Mouse (Mus musculus) cortical plate, adult 2 months (tissue): Measurements from ENCODE around the gene Tnrc6c.

ENCODE experiments used
- CTCF ChIP-seq: fragments of 200-500 bp; IDR thresholded peaks from 2 replicates; pipeline ENCODE4 v1.5.1; 2011; ENCODE audit warnings: mild to moderate bottlenecking, control low read depth, low read length; ENCODE audit not compliant: insufficient read depth; ENCODE audit errors: extremely low read depth
- POLR2A ChIP-seq: fragments of 200-500 bp; IDR thresholded peaks from 2 replicates; pipeline ENCODE4 v1.6.1; 2011; ENCODE audit warnings: mild to moderate bottlenecking, low read length, control low read depth; ENCODE audit not compliant: insufficient read depth; ENCODE audit errors: extremely low read depth

DNA sequence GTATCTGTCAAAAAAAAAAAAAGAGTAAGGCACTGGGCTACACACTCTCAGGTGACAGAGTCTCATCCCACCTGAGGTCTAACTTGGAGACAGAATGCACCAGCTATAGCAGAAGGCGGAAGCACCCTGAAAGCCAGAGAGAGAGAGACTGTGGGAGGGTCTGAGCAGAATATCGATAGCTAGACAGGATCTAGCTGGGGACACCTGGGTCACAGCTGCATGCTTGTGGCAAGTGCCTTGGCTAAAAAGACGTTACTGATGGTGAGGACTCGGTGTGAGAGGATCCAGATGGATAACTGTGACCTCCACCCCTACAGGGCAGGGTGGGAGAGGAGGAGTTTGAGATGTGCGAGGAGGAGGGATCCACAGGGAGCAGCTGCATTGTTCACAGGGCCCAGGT lies 142.9 kb downstream of the Tnrc6c start:
- TF ChIP-seq CTCF (no peak), POLR2A (no peak)
